Mouse (Mus musculus): ENCODE data around the gene Tmem51.

Tmem51 gene

DNA sequence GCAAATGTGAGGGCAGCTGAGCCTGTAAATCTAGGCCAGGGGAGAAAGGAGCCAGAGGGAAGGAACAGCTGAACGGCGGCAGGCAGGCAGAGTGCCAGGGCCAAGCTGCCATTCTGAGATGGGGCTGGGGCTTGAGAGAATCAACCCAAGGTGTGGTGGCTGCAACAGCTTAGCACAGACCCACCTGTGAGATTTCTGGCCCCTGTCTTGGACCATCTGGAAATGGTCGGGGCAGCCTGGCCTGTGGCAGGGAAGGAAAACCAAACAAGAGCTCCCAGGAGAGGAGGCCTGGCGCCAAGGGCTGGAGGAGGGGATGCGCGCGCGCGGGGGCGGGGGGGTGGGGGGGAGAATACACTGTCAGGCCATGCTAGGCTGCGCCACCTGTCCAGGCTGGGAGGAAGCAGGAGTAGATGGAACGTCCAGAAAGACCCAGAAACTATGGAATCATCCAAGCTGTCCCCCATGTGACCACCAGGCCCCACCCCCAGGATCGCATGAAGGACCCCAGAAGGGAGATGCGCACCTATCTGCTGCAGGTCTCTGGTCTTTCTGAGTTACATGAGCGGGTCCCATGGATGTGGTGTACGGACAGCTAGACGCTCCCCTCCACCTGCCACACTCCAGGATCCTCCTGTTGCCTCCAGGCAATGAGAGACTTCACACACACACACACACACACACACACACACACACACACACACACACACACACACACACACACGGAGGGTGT is 3.0 kb downstream of the Tmem51 start:
- no peak for DNase-seq (ENCODE audit: low spot score)

GRCm38 (mm10) chr4:142080487-142080767 is 3.7 kb downstream of the Tmem51 start:
- no peak for DNase-seq (ENCODE audit: low spot score)

- no peak for DNase-seq (ENCODE audit: low spot score)
These were observed 4.2 kb downstream of the Tmem51 start for GRCm38 (mm10) chr4:142079629-142080486.

GRCm38 (mm10) chr4:142077572-142078271 is 6.4 kb downstream of the Tmem51 start:
- peak; percentile 62 for DNase-seq (ENCODE audit: low spot score)

DNA sequence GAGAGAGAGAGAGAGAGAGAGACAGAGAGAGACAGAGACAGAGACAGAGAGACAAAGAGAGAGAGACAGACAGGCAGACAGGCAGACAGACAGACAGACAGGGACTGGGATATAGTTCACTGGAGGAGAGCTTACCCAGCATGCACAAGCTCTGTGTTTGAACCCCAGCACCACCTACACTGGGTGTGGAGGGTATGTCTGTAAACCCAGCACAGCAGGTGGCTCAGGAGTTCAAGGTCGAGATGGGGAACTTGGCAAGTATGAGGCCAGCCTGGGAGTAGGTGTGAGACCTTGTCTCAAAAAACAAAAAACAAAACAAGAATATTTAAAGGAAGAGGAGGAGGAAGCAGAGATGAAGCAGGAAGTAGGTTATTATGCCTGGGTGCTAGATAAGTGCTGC is 7.2 kb downstream of the Tmem51 start:
- DNase-seq (ENCODE audit: low spot score) = no peak

- DNase-seq (ENCODE audit: low spot score) = no peak
These were observed 8.2 kb downstream of the Tmem51 start for GRCm38 (mm10) chr4:142075931-142076330.

DNA sequence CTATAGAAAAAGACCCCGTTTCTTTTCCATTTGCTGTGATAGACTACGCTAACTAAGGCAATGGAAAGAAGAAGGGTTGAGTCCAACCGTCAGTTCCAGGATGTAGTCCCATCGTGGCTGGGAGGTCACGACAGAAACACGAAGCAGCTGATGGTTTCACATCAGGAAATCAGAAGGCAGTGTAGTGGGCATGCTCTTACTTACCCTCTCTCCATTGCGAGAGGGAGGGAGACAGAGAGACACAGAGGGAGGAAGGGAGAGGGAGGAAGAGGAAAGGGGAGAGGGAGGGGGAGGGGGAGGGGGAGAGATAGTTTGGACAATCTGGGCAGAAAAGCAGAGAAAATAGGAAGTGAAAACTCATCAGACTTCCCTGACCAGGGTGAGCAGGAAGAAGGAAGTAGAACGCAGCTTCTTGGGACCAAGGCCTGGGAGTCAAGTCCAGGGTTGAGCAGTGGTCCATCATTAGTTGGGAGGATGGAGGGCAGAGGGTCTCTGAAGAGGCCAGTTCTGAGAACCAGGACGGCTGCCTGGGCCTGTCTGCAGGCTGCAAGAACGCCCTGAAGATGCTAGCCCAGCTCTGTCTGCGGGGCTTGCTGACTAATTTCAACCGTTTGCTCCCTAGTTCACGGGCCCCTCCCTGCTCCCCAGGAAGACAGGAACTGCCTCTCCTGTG is 9.9 kb downstream of the Tmem51 start:
- DNase-seq (ENCODE audit: low spot score) = no peak

- DNase-seq (ENCODE audit: low spot score) = no peak
These were observed 12.7 kb downstream of the Tmem51 start for GRCm38 (mm10) chr4:142071243-142071991.

- no peak for DNase-seq (ENCODE audit: low spot score)
These were observed 13.3 kb downstream of the Tmem51 start for GRCm38 (mm10) chr4:142070840-142071239.

- DNase-seq (ENCODE audit: low spot score) = no peak
These were observed 14.9 kb downstream of the Tmem51 start for GRCm38 (mm10) chr4:142068899-142069812.

GRCm38 (mm10) chr4:142066576-142066975 is 17.5 kb downstream of the Tmem51 start:
- no peak for DNase-seq (ENCODE audit: low spot score)

GRCm38 (mm10) chr4:142065835-142066234 is 18.3 kb downstream of the Tmem51 start:
- no peak for DNase-seq (ENCODE audit: low spot score)

DNA sequence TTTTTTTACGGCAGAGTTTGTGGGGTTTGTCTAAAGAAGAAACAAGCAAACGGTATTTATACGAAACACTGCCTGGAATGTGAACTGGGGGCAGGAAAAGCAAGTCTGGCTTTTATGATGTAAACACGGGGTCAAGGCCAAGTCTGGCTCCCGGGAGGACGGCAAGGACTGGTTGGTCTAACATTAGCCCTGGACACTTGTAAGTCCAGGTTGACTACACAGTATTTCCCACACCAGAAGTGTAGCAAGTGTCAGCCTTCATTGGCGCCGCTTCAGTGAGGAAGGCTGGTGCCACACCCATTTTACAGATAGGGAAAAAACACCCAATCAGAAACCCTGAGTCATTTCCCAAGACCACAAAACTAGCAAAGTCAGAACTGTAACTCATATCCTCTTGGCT is 18.8 kb downstream of the Tmem51 start:
- DNase-seq (ENCODE audit: low spot score) = no peak

- DNase-seq (ENCODE audit: low spot score) = no peak
These were observed 19.4 kb downstream of the Tmem51 start for GRCm38 (mm10) chr4:142064582-142065228.

DNA sequence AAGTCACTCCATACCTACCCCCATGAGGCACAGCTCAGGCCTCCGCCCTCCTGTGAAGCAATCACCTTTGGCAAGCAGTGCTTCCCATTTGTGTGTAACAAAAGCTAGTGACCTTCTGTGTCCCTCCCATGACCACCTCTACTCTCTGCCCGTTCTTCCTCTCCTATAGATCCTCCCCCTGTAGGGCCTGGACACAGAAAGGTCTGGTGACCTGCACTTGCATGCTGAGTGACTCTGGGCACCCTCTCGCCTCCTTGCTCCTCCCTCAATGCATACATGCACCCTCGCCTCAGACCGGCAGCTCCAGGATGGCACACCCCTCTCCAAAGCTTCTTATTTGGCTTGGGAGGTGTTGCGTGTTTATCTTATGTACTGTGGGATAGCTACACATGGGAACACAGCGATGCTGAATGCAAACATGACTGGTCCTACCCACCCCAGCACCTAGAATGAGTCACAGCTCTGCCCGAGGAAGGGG is 21.0 kb downstream of the Tmem51 start:
- no peak for DNase-seq (ENCODE audit: low spot score)

DNA sequence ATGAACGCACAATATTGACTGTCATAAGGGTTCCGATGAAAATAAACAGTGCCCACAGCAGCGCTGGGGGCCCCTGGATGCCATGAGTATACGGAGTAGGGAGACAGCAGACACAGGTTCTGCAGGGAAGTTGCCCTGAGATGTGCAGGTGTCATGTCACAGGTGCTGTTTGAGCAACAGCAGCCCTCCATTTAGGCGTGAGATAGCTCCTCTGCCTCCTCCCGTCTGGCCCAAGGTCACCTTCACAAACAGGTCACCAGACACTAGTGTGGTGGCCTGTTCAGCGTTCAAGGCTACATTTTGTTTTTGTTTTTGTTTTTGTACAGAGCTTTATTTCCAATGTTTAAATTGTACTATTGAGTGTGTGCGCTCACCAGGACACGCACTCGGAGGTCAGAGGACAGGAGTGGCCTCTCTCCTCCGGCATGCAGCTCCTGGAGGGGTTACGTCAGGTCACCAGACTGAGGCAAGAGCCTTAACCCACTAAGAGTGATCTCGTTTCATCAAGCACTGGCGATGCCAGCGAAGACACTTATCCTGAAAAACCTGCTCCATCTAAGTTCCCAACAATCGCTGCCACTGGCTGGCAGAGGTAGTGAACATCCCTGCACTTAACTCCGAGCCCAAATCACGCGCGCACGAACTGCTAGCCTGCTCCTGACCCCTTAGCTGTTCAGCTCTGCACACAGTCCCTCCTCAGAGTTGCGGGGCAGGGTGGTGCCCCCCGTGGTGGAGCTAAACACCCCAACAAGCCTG is 22.4 kb downstream of the Tmem51 start:
- DNase-seq (ENCODE audit: low spot score) = no peak

GRCm38 (mm10) chr4:142060455-142061378 is 23.4 kb downstream of the Tmem51 start:
- no peak for DNase-seq (ENCODE audit: low spot score)

DNA sequence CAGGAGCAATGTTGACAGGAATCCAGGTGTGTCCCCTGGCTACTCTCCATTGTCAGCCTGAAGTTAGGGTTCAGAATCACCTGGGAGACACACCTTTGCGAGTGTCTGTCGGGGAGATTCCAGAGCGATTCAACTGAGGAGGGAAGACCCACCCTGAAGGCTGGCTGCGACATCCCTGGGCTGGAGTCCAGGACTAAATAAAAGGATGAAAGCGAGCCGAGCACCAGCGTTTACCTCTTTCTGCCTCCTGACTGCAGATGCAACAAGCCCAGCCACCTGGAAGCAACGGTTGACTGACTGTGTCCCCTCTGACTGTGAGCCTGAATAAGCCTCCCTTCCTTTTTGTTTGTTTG is 24.3 kb downstream of the Tmem51 start:
- no peak for DNase-seq (ENCODE audit: low spot score)

Data from testis, postnatal 14 days (tissue).